Mouse (Mus musculus) left cerebral cortex, adult 18-20 months (tissue): ENCODE results near the gene Amh. TPM values are rescaled to one million over a fixed set of nuclear protein-coding genes. Genes with fewer than 3 reads are reported as not detected.

Experiments used
- DNase-seq, 2 experiments: peaks; one replicate each; pipeline ENCODE4 v3.0.0; 2021 to 2022; ENCODE audit warnings: low spot score in 2 of 2, mixed read lengths in 1 of 2
- total RNA-seq, 2 experiments: library from RNA; stranded (reverse); gene quantifications; 2 replicates each; pipeline ENCODE4 v1.2.3; 2021

Gene Amh
- total RNA-seq, 2 experiments from 2014 or later, result 2.4 to 2.9 TPM

- no peak for DNase-seq
These were observed 20.2 kb upstream of the Amh start for GRCm38 (mm10) chr10:80784871-80785270.

DNA sequence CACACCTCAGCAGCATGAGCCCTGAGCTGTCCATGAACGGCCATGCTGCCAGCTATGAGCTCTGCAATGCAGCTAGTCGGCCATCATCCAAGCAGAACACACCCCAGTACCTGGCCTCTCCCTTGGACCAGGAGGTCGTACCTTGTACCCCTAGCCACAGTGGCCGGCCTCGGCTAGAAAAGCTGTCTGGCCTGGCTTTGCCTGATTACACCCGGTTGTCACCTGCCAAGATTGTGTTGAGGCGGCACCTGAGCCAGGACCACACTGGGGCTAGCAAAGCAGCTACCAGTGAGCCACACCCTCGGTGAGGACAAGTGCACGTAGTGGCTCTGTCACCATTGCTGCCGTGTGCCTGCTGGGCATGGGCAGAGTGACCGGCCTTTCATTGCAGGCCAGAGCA is 19.1 kb upstream of the Amh start:
- no peak for DNase-seq

- no peak for DNase-seq
These were observed 17.5 kb upstream of the Amh start for GRCm38 (mm10) chr10:80787517-80787916.

DNA sequence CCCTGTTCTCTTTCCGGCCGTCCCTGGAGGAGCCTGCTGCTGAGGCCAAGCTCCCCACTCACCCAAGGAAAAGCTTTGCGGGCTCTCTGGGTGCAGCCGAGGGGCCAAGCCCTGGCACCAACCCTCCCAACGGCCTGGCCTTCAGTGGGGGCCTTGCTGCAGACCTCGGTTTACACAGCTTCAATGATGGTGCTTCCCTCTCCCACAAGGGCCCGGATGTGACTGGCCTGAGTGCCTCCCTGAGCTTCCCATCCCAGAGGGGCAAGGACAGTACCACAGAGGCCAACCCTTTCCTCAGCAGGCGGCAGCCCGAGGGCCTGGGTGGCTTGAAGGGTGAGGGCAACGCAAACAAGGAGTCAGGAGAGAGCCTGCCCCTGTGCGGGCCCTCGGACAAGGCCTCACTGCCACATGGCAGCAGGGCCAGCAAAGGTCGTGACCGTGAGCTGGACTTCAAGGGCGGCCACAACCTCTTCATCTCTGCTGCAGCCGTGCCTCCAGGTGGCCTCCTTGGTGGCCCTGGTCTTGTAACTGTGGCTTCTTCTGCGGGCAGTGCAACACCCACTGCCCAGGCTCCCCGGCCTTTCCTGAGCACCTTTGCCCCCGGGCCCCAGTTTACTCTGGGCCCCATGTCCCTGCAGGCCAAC is 14.2 kb upstream of the Amh start:
- no peak for DNase-seq

- DNase-seq, result peak; percentile 31 to 53
These were observed 13.4 kb upstream of the Amh start for GRCm38 (mm10) chr10:80791476-80792174.

- no peak for DNase-seq
These were observed 12.6 kb upstream of the Amh start for GRCm38 (mm10) chr10:80792175-80793032.

- no peak for DNase-seq
These were observed 11.8 kb upstream of the Amh start for GRCm38 (mm10) chr10:80793033-80793784.

- DNase-seq, result no peak
These were observed 11.2 kb upstream of the Amh start for GRCm38 (mm10) chr10:80793803-80794202.

- no peak for DNase-seq
These were observed 10.3 kb upstream of the Amh start for GRCm38 (mm10) chr10:80794750-80795149.

DNA sequence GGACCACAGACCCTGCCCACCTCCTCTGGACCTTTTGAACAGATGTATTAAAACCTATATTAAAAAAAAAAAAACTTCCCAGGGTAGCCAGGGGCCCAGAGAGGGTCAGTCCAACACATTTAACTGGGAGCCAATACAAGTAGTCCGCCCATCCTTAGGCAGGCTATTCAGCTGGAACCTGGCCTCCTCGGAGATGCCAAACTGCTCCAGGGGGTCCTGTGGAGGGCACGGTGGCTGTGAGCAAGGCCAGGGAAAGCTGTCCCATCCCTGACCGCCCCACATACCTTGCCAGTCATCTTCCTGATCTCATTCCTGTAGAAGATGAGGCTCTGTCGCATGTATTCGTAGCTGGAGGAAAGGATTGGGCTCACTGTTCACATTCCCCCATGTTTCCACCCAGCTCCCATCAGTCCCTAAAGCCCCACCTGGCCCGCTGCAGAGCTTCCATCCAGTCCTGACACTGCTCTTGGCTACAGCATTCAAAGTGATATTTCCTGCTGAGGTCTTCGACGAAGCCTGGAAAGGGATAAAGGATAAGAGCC is 8.7 kb upstream of the Amh start:
- no peak for DNase-seq

- DNase-seq, result no peak
These were observed 7.6 kb upstream of the Amh start for GRCm38 (mm10) chr10:80797186-80798149.

GRCm38 (mm10) chr10:80798150-80799006 is 6.7 kb upstream of the Amh start, which contains the start of the genes Sf3a2 and Plekhj1:
TSS of gene Sf3a2 (plus strand) at chr10:80798198.
TSS of gene Plekhj1 (minus strand) at chr10:80798626.
- DNase-seq, result peak; percentile 96 to 97

- DNase-seq, result no peak
These were observed 5.9 kb upstream of the Amh start for GRCm38 (mm10) chr10:80799070-80799566.

DNA sequence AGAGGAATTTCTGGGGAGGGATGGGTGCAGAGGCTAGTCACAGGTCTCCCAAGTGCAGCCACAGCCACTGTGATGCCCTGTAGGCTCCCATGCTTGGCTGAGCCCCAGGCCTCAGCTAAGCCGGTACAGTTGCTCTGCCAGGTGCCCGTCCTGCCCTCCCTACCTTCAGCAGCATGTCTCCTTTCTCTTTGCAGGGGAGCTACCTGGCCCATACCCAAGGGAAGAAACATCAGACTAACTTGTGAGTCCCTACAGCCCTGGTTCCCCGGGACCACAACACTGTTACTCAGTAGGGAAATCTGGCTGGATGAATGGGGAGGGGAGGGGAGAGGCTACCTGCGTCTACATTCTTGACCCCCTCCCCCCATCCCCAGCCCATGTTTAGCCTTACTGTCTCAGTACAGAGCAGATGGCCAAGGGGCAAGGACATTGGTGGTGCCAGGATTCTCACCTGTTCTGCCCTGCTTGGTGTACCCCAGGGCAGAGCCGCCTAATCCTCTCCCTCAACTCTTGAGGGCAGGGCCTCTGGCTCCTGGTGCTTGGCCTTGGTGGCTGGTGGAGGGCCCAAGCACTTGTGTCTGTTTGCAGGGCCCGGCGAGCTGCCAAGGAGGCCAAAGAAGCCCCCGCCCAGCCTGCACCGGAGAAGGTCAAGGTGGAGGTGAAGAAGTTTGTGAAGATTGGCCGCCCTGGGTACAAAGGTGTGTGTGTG is 2.7 kb upstream of the Amh start:
- DNase-seq, result no peak

- no peak for DNase-seq
These were observed 2.0 kb upstream of the Amh start for GRCm38 (mm10) chr10:80802996-80803395.

DNA sequence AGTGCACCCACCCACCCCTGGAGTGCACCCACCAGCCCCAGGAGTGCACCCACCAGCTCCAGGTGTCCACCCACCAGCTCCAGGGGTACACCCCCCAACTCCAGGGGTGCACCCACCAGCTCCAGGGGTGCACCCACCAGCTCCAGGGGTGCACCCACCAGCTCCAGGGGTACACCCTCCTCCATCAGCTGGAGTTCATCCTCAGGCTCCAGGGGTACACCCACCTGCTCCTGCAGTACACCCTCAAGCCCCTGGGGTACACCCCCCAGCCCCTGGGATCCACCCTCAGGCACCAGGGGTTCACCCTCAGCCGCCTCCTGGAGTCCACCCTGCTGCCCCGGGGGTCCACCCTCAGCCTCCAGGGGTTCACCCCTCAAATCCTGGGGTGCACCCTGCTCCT is 703 bp upstream of the Amh start:
- DNase-seq, result no peak

GRCm38 (mm10) chr10:80805322-80805721 is 279 bp downstream of the Amh start:
- DNase-seq, result no peak

GRCm38 (mm10) chr10:80805925-80806324 is 882 bp downstream of the Amh start:
- DNase-seq, result peak; percentile 79 to 85
